Mouse (Mus musculus): ENCODE data around the gene Fpr1.

- no peak for TF ChIP-seq CTCF (IDR thresholded peaks at IDR 0.05; ENCODE audit: insufficient read depth, low read depth, low read length)
- TF ChIP-seq POLR2A (IDR thresholded peaks at IDR 0.05; ENCODE audit: insufficient read depth, low read depth, low read length), result no peak
Observed at GRCm38 (mm10) chr17:17856612-17857011, 27.1 kb downstream of the Fpr1 start.
